Mouse (Mus musculus) forebrain, embryonic 10.5 days (tissue): ENCODE data around the gene Cyp2f2. TPM values are rescaled to one million over a fixed set of nuclear protein-coding genes. Genes with fewer than 3 reads are reported as not detected.

Experiments
- DNase-seq: peaks from one replicate; pipeline ENCODE4 v3.0.0-alpha.2; 2017; ENCODE audit warnings: low spot score; ENCODE audit errors: extremely low spot score
- H3K27ac ChIP-seq: fragments of 300-500 bp; sonication (generic); 2 replicates; pipeline ENCODE4 v1.5.1; 2016; ENCODE audit warnings: mild to moderate bottlenecking
- H3K27me3 ChIP-seq: fragments of 300-500 bp; sonication (generic); 2 replicates; pipeline ENCODE4 v1.6.1; 2016; ENCODE audit warnings: mild to moderate bottlenecking; ENCODE audit not compliant: poor library complexity, severe bottlenecking
- H3K36me3 ChIP-seq: fragments of 300-500 bp; sonication (generic); replicated peaks from 2 replicates; pipeline ENCODE4 v1.6.1; 2016; ENCODE audit warnings: mild to moderate bottlenecking, moderate library complexity
- H3K4me1 ChIP-seq: fragments of 300-500 bp; sonication (generic); 2 replicates; pipeline ENCODE4 v1.6.1; 2016
- H3K4me3 ChIP-seq: fragments of 300-500 bp; sonication (generic); 2 replicates; pipeline ENCODE4 v1.5.1; 2016; ENCODE audit warnings: mild to moderate bottlenecking, moderate library complexity
- H3K9me3 ChIP-seq: fragments of 300-500 bp; sonication (generic); 2 replicates; pipeline ENCODE4 v1.6.1; 2016; ENCODE audit warnings: mild to moderate bottlenecking, moderate library complexity
- WGBS: fragments of 180-500 bp; shearing (Covaris S2); methylation state at CpG from one replicate; pipeline ENCODE4 v1.1.7; 2016; 5-methylcytosine and 5-hydroxymethylcytosine counted together
- polyA plus RNA-seq: library from polyadenylated mRNA; unstranded; fragments of >200 nt; fragmentation: Nextera tagmentation; extraction: Ambion mirVana; gene quantifications from 2 replicates; pipeline ENCODE4 v1.2.1, GENCODE M21; 2016

Cyp2f2 gene
- polyA plus RNA-seq, 1 experiment from 2014 or later: not detected

DNA sequence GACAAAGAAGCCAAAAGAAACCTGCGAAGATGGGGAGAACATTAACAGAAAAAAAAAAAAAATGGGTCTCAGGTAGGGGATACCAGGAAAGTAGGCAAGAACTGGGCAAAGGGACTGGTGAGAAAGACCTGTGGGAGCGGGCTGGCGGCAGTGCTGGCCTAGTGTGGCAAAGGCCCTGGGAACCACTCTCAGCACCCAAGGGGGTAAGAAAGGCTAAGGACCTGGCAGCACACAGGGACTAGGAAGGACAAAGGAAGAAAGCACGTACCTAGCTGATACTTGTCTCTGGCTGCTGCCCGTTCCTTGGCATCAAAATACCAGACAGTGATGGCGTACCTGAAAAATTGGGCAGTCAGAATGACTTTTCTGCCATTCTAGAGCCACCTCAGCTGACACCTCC lies 39.5 kb downstream of the Cyp2f2 start:
- 94% methylated on average over 6 of the region's 6 CpGs for WGBS

DNA sequence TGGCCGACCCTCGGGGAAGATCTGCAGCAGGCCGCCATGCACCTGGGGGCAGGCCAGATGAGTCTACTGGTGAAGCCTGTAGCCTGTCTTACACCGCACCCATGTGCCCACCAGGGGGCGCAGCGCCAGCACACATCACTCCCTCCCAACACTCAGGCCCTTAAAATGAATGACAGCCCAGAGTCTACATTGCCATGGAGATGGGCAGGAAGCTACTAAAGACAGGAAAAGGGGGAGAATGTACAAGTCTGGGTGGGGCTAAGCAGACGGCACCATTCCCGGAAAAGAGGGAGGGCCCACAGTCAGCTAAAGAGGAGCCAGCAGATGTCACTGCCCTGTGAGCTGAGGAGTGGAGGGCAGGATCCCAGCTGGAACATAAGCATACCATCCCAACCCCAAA lies 40.2 kb downstream of the Cyp2f2 start:
- H3K27me3 ChIP-seq: no peaks in the 10 kb centered on the region
- no peak overlapping the region for H3K27ac ChIP-seq
- DNase-seq: peak; percentile 81
- H3K36me3 ChIP-seq: peaks cover 80% of the 10 kb centered on the region
- H3K4me1 ChIP-seq: peaks cover 46% of the 10 kb centered on the region
- 29% methylated on average over 8 of the region's 8 CpGs for WGBS
- H3K4me3 ChIP-seq: no peak overlapping the region
- H3K9me3 ChIP-seq: no peaks in the 10 kb centered on the region

More for the DNA sequence above, 39.5 kb downstream of the Cyp2f2 start:
- Histone ChIP-seq H3K27me3 (no peaks in the 10 kb centered on the region), H3K27ac (no peak overlapping the region), H3K9me3 (no peaks in the 10 kb centered on the region), H3K4me3 (no peak overlapping the region), H3K36me3 (peaks cover 74% of the 10 kb centered on the region), H3K4me1 (peaks cover 40% of the 10 kb centered on the region)
- no peak for DNase-seq

DNA sequence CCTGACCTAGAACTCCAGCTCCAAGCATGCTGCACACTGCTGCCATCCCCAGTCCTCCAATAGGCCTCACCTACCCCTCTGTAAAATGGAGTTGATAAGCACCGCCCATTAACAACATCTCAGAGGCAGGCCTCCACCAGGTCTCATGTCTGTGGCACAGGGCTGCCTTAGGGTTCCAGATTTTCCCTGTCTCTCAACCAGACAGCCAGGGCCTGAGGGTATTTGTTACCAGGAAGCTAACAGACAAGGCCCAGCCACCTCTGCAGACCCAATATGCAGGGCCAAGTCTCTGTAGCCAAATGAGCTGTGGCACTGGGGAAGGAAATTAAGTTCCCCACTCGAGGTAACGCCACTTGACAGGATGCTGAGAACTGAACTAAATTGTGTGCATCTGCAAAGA lies 41.2 kb downstream of the Cyp2f2 start:
- no peaks in the 10 kb centered on the region for H3K9me3 ChIP-seq
- 92% methylated on average over 3 of the region's 3 CpGs for WGBS
- no peak overlapping the region for H3K27ac ChIP-seq
- H3K36me3 ChIP-seq: peaks cover 86% of the 10 kb centered on the region
- DNase-seq: no peak
- no peaks in the 10 kb centered on the region for H3K27me3 ChIP-seq
- H3K4me3 ChIP-seq: no peak overlapping the region
- peaks cover 55% of the 10 kb centered on the region for H3K4me1 ChIP-seq

DNA sequence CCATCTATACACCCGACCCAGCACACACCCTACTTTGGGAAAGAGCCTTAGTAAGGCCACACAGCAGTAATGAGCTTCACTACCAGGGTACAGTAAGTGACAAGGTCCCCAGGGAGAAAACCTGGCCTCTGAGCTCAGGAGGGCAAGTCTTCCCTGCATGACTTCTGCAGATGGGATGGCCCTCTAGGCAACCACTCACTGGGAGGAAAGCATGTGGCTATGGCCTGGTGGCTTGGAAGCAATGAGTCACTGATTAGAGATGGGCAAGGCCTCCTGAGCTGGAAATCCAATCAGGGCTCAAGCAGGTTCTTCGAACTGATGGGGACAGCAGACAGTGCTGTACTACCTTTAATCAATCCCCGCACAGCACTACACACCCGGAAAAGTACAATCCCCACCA lies 42.0 kb downstream of the Cyp2f2 start:
- H3K27me3 ChIP-seq: no peaks in the 10 kb centered on the region
- peaks cover 83% of the 10 kb centered on the region for H3K36me3 ChIP-seq
- H3K9me3 ChIP-seq: no peaks in the 10 kb centered on the region
- 90% methylated on average over 4 of the region's 4 CpGs for WGBS
- no peak for DNase-seq
- no peak overlapping the region for H3K4me3 ChIP-seq
- no peak overlapping the region for H3K27ac ChIP-seq
- peaks cover 55% of the 10 kb centered on the region for H3K4me1 ChIP-seq

DNA sequence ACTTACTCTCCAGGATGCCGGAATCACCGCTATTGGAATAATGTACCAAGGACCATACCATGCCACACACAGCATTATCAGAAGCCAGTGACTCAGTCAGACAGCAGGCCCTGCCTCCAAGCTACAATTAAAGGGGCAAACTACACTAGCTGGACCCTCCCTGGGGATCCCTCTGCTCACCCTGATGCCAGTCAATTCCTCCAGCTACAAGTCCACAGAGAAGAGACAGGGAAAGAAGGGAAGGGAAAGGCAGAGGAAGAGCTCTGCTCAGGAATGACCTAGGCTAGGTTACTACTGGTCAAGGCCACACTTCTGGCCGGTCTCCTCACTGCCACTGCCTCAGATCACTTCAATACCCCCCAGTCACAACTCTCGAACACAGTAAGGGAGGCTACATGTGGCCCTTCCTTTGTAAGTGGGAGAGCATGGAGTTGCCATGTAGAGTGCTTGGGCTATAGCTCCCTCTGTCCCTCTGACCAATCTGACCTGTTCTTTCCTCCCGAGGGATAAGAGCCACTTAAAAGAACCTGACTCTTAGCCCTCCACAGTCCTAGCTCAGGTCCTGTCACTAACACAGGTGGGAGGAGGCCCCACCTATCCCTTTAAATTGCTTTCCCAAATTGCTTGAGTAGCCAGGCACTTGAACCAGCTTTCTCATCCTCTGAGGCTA lies 43.2 kb downstream of the Cyp2f2 start:
- Histone ChIP-seq H3K4me1 (peaks cover 65% of the 10 kb centered on the region), H3K27me3 (no peaks in the 10 kb centered on the region), H3K9me3 (no peaks in the 10 kb centered on the region), H3K36me3 (peaks cover 73% of the 10 kb centered on the region), H3K27ac (no peak overlapping the region), H3K4me3 (peak overlapping the region; percentile 77; the same call in 1 of the 2 replicates)
- DNase-seq: no peak
- 86% methylated on average over 5 of the region's 5 CpGs for WGBS

DNA sequence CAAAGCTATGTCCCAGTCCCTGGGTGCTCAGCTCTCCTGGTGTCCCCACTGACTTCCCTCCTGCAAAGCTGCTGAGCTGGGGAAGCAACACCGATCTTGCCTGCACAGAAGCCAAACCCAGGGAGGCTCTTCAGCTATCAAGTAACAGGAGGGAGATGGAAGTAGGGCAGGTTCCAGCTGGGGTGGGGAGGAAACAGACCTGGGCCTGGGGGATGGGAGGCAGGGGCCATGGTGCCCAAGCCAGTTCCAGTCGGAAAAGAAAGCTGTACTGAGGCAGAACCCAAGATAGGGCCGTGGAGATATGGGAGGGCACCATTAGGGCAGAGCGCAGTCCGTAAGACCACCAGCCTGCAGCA lies 43.7 kb downstream of the Cyp2f2 start:
- Histone ChIP-seq H3K27ac (no peak overlapping the region), H3K4me1 (peaks cover 65% of the 10 kb centered on the region), H3K9me3 (no peaks in the 10 kb centered on the region), H3K4me3 (peak overlapping the region; percentile 77; the same call in 1 of the 2 replicates), H3K27me3 (no peaks in the 10 kb centered on the region), H3K36me3 (peaks cover 70% of the 10 kb centered on the region)
- no peak for DNase-seq
- 94% methylated on average over 5 of the region's 5 CpGs for WGBS

DNA sequence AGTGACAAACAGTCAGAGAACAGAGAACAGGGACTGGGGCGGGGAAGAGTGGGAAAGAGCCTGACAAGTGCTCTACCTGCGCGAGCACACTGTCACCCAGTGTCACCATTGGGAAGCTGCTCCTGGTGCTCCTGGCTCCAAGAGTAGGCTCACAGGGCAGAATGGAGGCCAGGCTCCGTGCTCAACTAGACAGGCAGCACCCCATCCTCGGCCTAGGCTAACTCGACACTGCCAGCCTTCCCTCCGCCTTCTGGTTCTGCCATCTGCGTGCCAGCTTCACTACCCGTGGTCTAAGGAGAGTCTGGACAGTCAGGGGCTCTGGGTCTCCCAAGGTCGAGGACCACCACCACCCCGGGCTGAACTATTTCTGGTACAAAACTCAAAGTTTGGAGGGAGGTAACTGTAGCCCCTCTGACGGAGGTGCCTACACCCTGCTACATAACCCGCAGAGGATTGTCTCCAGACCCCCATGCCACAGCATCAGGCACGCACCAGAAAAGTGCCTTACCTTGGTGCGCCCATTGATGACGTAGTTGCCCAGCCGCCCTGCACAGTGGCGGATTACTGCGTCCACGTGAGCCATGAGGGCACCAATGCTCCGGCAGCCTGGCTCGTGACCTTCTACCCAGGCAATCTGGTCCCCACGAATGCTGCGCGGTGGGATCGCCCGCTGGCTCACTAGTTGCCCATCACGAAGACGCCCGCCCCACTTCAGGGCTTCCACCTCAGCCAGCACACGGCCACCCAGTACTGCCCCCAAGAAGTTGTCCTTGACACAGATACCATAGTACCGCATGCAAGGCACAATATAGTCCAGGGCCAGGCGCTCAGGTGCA lies 44.6 kb downstream of the Cyp2f2 start:
- H3K9me3 ChIP-seq: no peaks in the 10 kb centered on the region
- H3K27ac ChIP-seq: 0 out of 2 replicates have a peak overlapping the region, but pooled peaks have one; percentile 0
- H3K4me3 ChIP-seq: peak overlapping the region; percentile 77
- DNase-seq: no peak
- peaks cover 65% of the 10 kb centered on the region for H3K4me1 ChIP-seq
- 88% methylated on average over 33 of the region's 33 CpGs for WGBS
- H3K36me3 ChIP-seq: peaks cover 62% of the 10 kb centered on the region
- H3K27me3 ChIP-seq: no peaks in the 10 kb centered on the region

DNA sequence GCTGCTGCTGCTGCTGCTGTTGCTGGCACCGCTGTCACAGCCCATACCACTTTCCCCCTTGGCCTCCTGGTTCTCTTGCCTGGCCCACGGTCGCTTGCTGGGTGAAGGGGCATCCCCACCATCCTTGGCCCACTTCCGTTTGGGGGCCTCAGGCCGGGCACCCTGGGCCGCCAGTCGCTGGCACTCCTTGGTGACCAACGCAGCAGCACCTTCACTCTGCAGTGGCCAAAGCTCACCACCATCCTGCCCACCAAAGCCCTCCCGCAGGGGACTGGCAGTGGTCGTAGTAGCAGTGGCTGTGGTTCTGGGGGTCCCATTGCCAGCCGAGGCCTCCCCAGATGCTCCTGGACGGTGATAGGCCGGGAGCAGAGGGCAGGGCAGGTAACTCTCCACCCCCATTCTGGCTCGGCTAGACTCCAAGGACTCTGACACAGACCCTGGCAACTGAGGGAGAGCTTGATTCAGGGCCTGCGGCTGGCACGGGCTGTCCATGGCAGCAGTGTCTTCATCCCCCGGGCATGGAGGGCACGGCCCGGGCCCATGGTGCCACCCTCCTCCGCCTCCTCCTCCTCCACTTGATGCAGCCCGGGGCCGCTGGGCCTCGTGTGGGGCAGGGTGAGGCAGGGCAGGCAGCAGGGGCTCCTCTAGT lies 45.4 kb downstream of the Cyp2f2 start:
- WGBS: 81% methylated on average over 23 of the region's 23 CpGs
- H3K4me3 ChIP-seq: peak overlapping the region; percentile 77
- peak overlapping the region; percentile 98 for H3K27ac ChIP-seq
- DNase-seq: no peak
- H3K36me3 ChIP-seq: peaks cover 54% of the 10 kb centered on the region
- no peaks in the 10 kb centered on the region for H3K9me3 ChIP-seq
- H3K27me3 ChIP-seq: no peaks in the 10 kb centered on the region
- peaks cover 60% of the 10 kb centered on the region for H3K4me1 ChIP-seq

DNA sequence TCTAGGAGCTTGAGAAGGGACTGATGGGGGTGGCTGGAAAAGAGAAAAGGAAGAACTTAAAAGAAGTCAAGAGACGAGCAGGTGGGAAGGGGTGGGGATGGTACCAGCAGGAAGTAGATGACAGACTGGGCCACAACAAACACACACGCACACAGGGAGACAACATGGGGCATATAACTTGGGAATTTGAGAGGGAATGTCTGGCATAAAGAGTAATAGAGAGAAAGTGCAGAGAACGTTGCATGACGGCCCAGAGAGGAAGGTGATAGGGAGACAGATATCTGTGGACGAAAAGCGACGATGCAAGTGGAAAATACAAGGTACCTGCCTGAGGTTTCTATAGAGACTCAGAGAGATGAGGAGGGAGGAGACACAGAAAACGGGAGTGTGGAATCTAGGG lies 46.0 kb downstream of the Cyp2f2 start:
- Histone ChIP-seq H3K27ac (peak overlapping the region; percentile 98), H3K27me3 (no peaks in the 10 kb centered on the region), H3K9me3 (no peaks in the 10 kb centered on the region), H3K4me3 (peak overlapping the region; percentile 77), H3K4me1 (peaks cover 54% of the 10 kb centered on the region), H3K36me3 (peaks cover 52% of the 10 kb centered on the region)
- no peak for DNase-seq
- 7% methylated on average over 8 of the region's 8 CpGs for WGBS

DNA sequence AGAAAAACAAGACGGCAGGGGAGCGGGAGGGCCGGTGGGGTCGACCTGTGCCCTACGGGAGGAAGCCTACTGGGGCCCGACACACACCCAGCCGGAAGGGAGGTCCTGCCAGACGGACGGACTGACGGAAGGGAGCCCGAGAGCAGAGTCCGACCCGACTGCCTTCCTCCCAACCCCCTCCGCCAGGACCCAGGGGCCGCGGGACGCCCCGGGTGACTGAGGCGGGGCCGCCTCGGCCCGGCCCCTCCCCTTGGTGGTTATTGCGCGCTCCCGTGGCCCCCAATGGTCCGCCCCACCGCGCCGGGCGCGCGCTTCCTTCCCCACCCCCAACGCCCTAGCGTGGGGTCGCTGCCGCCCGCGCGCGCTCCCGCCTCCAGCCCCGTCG lies 46.5 kb downstream of the Cyp2f2 start:
- H3K27ac ChIP-seq: peak overlapping the region; percentile 98
- H3K4me1 ChIP-seq: peaks cover 50% of the 10 kb centered on the region
- no peaks in the 10 kb centered on the region for H3K9me3 ChIP-seq
- peaks cover 52% of the 10 kb centered on the region for H3K36me3 ChIP-seq
- peak overlapping the region; percentile 77 for H3K4me3 ChIP-seq
- WGBS: under 1% methylated on average over 35 of the region's 43 CpGs
- H3K27me3 ChIP-seq: no peaks in the 10 kb centered on the region
- no peak for DNase-seq

DNA sequence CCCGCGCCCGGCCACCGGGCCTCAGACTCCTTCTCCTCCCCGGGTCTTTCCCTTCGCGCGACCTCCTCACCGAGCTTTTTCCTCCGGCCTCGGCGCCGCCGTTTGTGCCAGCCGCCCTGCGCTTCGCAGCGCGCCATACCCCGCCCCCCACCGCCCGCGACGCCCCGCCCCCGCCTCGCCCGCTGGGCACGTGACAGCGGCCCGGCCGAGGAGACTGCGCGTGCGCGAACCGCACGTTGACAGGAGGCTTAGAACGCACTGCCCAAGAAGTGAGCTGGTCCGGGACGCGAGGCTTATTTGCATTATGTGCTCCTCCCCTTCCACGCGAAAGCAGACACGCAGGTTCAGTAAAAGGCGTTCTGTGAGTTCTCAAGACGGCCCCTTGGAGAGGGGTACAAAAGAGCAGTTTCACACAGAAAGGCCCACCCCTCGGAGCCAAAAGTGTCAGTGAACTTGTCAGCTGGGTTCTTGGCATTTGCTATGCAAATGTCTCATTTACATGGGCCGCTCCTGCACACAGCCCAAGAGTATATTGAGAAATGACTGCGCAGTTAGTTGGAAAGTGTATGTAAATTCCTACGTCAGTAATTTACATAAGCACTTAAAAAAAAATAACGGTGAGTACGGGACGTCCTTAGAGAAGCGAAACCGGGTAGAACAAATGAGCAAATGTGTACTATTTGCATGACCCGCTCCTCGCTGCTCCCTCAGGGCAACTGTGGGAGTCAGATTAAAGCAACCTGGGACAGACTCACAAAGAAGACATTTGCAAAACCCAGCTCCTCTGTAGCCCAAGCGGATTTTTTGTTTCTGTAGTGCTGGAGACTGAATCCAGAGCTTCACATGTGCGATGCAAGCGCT lies 47.1 kb downstream of the Cyp2f2 start, which contains the start of gene Egln2:
Gene Egln2 (minus strand): TSS at position 189 of the 861 bp plus-strand sequence.
- Histone ChIP-seq H3K27ac (peak within 1 kb of the TSS; percentile 98), H3K36me3 (peaks cover 51% of the 10 kb centered on the region), H3K27me3 (no peaks in the 10 kb centered on the region), H3K4me3 (peak within 1 kb of the TSS; percentile 77), H3K9me3 (no peaks in the 10 kb centered on the region), H3K4me1 (peaks cover 45% of the 10 kb centered on the region)
- WGBS: 2% methylated on average over 61 of the region's 61 CpGs
- peak; percentile 94 for DNase-seq

DNA sequence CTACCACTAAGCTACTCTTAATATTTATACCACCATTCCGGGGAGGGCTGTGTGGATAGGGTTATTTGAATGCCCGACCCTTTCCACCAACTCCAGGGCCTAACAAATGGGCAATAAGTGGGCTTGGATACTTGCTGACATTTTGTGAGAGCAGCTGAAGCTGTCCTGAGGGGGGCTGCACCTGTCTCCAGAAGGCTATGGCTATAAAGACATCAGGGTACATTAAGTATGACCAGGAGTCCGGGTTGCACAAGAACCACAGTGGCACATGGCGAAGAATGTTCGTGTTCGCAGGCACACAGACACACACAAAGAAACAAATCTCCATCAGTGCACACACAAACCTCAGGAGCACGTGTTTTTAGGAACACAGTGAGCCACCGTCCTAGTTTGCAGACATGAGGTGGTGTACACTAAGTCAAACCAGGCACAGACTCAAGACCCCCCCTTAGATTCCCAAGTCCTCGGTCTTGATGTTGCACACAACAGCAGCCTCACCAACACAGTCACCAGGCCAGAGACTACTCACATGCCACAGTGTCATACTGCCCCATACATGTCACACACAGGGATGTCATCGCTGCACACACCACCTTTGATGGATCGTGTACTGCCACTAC lies 47.9 kb downstream of the Cyp2f2 start:
- 82% methylated on average over 11 of the region's 11 CpGs for WGBS
- H3K4me1 ChIP-seq: peaks cover 42% of the 10 kb centered on the region

More for the DNA sequence above, 47.9 kb downstream of the Cyp2f2 start:
- H3K27me3 ChIP-seq: no peaks in the 10 kb centered on the region
- H3K4me3 ChIP-seq: peak overlapping the region; percentile 77
- H3K9me3 ChIP-seq: no peaks in the 10 kb centered on the region
- H3K36me3 ChIP-seq: peaks cover 51% of the 10 kb centered on the region
- peak overlapping the region; percentile 98 for H3K27ac ChIP-seq
- no peak for DNase-seq
